Mouse (Mus musculus) spleen, postnatal 4 days (tissue): ENCODE measurements at regions not wholly inside any gene's neighbourhood (a gene's known extent, or its start where the extent isn't known, plus 50 kb on each side); places are given as distances from the start of the nearest gene placed in this dataset.

Experiments
- DNase-seq, 2 experiments: peaks; one replicate each; pipeline ENCODE4 v3.0.0; 2022; ENCODE audit warnings: low spot score in 2 of 2

DNA sequence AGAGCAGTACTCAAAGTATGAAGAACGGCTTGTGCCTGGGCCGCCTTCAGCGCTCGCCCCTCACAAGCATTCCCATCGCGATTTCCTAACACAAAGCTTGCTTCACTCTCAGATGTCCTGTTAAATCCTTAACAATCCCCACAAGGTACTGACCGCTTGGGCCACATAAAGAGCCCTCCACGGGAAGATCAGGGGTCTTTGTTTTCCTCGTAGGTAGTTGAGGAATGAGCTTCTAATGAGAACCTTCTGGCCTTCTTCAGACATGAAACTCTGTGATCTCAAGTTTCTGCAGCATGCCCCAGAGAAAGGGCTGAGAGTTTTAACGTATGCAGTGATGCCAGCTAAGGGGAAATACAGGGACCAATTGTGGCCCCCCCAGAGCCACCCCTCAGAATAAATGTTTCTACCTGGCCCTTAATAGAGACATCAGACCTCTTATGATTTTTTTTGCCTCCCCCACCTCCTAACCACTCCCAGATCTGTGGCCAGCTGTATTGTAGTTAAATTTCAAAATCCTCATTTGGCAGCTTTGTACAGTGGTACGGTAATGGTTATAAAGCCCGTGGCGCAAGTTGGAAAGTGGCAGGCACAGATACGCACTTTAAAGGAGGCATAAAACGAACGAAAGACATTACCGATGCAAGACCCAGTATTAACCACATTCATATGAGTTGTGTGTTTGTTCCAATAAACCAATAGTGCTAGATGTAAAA, 618.6 kb downstream of the Epha4 start:
- DNase-seq = no peak

- no peak for DNase-seq
These were observed 617.5 kb downstream of the Epha4 start for GRCm38 (mm10) chr1:76897431-76897830.

DNA sequence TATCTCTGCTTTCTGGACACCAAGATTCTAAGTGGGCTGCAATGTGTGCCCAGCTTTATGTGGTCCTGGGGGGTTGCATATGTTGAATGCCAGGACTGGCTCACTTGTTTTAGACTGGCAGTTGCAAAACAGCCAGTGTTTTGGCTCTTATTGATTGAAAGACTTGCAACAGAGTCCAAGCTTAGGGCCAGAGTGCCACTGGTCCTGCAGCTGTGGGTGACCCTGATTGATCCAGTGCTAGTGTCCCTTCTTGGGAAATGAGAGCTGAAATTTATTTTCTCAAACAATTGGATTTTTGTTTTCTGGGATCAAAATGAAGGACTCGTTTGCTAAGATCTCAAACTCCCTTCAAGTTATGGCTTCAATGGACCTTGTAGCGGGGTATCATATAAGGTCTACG, 603.4 kb downstream of the Epha4 start:
- no peak for DNase-seq

GRCm38 (mm10) chr1:76919541-76919940, 595.3 kb downstream of the Epha4 start:
- no peak for DNase-seq

GRCm38 (mm10) chr1:76920634-76921033, 594.3 kb downstream of the Epha4 start:
- no peak for DNase-seq

DNA sequence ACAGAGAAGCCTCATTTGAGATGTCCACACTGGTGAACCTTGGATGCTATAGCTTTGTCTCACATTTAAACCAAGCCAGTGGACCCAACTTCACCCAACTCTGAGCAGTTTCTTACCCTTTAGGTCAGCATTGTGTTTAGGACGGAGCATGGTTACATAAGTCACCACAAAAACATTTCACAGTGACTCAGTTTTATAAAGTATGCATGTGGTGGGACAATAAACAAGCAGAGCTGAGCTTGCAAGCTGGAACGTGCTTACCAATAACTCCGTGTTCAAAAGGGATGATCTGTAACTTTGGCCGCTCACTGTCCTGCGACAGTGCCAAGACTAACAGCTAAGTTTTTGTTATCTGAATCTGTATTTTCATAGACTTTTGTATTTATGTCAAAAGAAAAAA, 587.8 kb downstream of the Epha4 start:
- no peak for DNase-seq

DNA sequence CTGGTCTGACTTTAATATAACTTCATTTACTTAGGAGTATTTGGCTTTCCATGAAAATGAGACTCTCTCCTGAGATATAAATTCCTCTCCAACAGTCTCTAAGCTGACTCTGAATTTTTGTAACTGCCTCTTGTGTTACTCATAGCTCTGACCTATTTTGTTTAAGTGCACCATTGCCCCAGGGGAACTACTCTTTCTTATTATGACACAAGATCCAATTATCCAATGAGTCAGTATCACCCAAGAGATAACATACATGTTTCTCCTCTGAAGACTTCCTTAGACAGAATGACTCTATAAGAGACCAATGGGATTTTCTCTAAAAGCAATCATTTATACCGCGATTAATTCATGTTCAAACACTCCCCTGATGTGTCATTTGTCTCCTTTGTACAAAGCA, 586.9 kb downstream of the Epha4 start:
- DNase-seq = no peak

- no peak for DNase-seq
These were observed 581.4 kb downstream of the Epha4 start for GRCm38 (mm10) chr1:76933460-76933859.

DNA sequence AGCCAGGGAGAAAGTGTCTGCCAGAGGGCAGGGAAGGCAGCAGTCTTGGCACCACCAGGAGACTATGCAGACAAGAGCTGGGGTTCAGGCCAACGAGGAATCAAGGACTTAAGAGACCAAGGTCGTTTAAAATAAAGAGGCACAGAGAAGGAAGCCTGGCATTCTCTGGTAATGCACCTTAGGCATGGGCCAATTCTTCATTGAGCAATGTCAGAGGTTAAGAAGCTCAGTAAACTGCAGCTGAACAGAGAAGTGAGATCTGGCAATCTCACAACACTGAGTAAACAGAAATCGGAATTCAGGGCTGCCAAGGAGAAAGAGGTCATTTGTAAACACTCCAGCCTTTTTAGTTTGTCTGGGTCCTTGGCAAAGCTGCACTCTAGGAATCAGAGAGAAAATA, 572.2 kb downstream of the Epha4 start:
- no peak for DNase-seq

GRCm38 (mm10) chr1:76944046-76944445, 570.8 kb downstream of the Epha4 start:
- DNase-seq = no peak

GRCm38 (mm10) chr1:76955031-76955430, 559.9 kb downstream of the Epha4 start:
- DNase-seq = no peak

DNA sequence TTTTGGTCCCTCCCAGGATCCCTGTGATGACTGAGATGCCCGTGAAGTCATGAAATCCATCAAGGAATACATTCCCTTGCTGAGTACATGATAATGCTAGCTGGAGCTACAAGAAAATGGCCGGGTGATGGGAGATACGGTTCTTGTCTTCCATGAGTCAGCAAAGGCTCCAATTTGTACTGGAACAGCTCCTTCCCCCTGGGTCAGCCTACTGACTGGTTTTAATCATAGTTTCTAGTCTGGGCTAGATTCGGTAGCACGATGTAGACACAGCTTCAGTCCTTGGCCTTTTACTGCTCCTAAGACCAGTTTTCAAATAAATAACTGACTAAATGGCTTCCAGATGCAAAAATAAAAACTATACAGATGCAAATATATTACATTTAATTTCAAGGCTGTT, 557.5 kb downstream of the Epha4 start:
- no peak for DNase-seq

DNA sequence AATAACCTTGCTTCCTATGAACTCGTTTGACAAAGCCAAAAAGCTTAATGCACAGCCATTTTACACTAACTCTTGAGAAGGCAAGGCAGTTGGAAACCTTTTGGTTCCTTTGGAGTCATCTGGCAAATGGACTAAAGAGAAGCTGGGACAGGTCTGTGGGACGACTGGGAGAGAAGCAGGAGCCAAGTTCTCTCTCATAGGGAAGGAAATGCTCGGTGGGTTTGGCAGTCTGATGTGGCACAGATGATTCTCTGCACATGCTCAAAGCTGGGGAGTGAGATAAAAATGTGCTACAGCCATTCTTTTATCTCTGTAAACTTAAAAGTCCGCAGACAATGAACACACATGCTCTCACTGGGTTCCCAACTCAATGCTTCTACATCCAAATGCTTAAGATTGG, 556.2 kb downstream of the Epha4 start:
- DNase-seq = no peak

DNA sequence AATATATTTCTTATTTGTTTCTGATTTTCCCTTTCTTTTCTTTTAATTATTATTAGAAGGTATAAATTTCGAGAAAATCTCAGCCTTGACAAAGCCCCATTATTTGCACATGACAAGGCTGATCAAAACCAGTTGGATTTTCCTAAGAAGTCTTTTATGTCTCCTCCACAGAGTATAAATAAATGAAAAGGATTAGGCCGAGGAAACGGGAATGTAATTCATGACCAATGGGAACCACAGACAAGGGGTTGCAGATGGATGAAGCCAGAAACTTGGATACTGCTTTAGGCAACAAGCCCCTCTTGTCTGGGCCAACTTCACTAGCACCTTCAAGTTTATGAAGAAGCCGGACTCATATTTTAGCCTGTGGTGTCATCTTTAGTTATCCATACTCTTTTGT, 542.4 kb downstream of the Epha4 start:
- no peak for DNase-seq

- DNase-seq = no peak
These were observed 539.6 kb downstream of the Epha4 start for GRCm38 (mm10) chr1:76975077-76975945.

- DNase-seq = no peak
These were observed 534.3 kb downstream of the Epha4 start for GRCm38 (mm10) chr1:76980498-76981152.

- no peak for DNase-seq
These were observed 521.1 kb downstream of the Epha4 start for GRCm38 (mm10) chr1:76993776-76994175.

DNA sequence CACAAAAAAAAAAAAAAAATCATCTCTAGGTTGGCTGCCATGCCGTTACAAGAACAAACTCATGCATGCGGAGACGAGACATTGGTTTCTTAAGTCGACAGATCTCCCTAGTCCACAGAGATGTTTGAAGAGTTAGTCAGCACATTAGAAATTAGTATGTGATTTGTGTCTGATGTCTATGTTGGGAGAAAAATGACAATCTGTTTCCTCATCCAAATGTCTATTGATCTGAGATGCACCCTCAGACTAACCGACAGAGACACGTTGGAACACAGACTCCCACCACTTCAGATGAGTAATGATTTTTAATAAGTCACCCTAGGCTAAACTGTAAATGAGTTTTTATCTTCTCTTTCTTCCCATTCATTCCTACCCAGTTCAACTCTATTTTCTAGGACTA, 506.9 kb downstream of the Epha4 start:
- no peak for DNase-seq

DNA sequence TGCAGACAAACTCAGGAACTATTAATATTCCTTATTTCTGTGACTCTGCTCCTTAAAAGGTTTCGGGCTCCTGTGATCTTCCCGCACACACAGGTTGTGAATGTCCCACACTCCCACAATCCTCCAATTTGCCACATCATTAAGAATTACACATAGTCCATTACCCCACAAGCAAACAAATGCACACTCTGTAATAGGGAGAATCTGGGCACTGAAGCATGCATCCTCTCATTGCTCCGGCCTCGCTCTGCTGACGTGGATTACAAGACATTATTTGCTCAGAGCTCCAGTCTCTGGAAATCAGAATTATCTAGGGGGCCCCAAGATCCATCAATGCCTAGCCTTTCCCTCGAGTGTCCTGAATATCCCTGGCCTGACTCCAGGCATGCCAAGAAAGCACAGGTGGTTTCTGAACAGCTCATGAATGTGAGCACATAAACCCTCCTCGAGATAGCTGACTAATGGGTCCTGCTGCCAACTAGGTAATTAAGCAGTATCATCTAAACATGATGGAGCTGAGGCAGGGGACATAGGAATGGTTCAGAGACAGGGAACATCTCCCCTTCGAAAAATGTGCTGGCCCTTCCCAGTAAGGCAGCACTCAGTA, 504.2 kb downstream of the Epha4 start:
- DNase-seq = no peak

GRCm38 (mm10) chr1:77027656-77028055, 487.2 kb downstream of the Epha4 start:
- DNase-seq = no peak

GRCm38 (mm10) chr1:77028216-77028615, 486.7 kb downstream of the Epha4 start:
- no peak for DNase-seq

DNA sequence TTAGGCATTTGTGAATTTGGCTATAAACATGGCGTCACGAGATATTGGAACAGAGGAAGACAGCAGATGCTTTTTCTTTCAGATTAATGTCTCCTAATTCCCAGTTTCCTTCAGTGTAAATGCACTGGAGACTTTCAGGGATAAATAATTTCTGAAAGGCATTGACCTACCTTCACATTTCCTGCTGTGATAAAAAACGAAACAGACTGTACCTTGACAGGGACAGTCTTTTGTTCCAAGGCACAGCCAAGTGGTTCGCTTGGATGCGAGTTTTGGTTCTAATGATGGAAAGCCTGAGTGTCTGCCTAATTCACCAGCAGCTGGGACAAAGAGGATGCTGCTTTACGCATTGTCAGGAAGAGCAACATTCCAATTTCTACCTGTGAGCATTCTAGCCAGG, 485.8 kb downstream of the Epha4 start:
- DNase-seq = no peak
